8 mouse cellular contexts compared by ENCODE assay signal in the genomic region with DNA sequence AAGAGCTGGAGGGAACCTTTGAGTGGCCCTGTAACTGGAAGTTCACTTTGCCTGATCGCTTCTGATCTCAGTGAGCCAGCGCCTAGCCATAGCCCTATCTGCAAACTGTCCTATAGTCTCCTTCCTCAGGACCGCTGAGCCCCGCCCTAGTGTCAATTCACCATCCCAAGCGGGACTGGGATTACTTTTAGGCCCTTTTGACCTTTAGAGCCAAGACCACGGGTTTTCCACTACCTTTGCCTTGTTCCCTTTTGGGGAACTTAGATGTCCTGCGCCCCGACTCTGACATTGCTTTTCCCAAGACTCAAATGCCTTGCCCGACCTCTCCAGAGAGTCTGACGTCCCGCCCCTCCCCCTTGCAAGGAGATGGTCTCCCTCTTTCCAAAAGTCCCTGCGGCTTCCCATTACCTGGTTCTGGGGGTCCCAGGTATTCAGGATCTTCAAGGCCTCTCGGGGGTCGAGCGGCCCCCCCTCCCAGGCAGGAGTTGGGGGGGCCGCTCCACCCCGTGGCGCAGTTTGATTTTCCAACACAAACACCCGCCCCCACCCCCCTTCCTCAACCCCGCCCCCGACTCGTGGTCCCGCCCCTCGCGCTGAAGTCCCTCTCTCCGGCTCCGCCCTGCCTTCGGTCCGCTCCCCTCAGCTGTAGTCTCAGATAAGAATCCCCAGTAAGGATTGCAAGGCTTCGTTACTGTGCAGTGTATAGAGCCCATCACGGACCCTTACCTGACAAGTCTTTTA. TPM values are rescaled to one million over a fixed set of nuclear protein-coding genes. Genes with fewer than 3 reads are reported as not detected.
DNase-seq lines count a peak whose midpoint lies in the region; ATAC-seq lines count a peak whose summit lies in the region.

No protein-coding gene starts in this region.

- intact Hi-C loops in gastrocnemius, postnatal 36 days (cut with DNase I) = loop anchor here (2.0 to 10.0 kb wide), 3 partner anchors 13 to 575 kb away; a partner anchor contains a TSS
- intact Hi-C loops in gastrocnemius, postnatal 14 days (cut with DNase I; ENCODE audit: low total_unique reads) = no loop called here

- no peaks in the 10 kb centered on the region for H3K9me3 ChIP-seq in intestine, embryonic 16.5 days (ENCODE audit: control insufficient read depth, low read length)
- H3K9me3 ChIP-seq in neural tube, embryonic 15.5 days (replicated peaks) = no peaks in the 10 kb centered on the region

- H3K4me3 ChIP-seq in intestine, embryonic 16.5 days (ENCODE audit: low read length) = peak overlapping the region; percentile 65
- H3K4me3 ChIP-seq in neural tube, embryonic 15.5 days (replicated peaks) = peak overlapping the region; percentile 65

- peak overlapping the region; percentile 53 for H3K9ac ChIP-seq in intestine, embryonic 16.5 days (ENCODE audit: low read depth, low read length)
- H3K9ac ChIP-seq in neural tube, embryonic 15.5 days (replicated peaks) = peak overlapping the region; percentile 29

- under 1% methylated on average over 31 of the region's 31 CpGs for WGBS in intestine, embryonic 16.5 days
- WGBS in neural tube, embryonic 15.5 days = under 1% methylated on average over 31 of the region's 31 CpGs

- DNase-seq in gastrocnemius, postnatal 10 days = peak; percentile 55
- DNase-seq in gastrocnemius, postnatal 36 days = no peak
- peak; percentile 75 for DNase-seq in cerebellum, adult 9-10 months
- peak; percentile 63 for DNase-seq in gastrocnemius, postnatal 14 days
- DNase-seq in lung, adult 18-20 months = peak; percentile 70
- no peak for DNase-seq in right cerebral cortex, postnatal 25 days

- peak overlapping the region; percentile 97 for H3K4me2 ChIP-seq in intestine, embryonic 16.5 days (ENCODE audit: low read depth, low read length)
- peak overlapping the region; percentile 96 for H3K4me2 ChIP-seq in neural tube, embryonic 15.5 days

- H3K4me1 ChIP-seq in intestine, embryonic 16.5 days (ENCODE audit: control insufficient read depth, insufficient read depth, low read length) = peaks cover 26% of the 10 kb centered on the region
- H3K4me1 ChIP-seq in neural tube, embryonic 15.5 days = peaks cover 47% of the 10 kb centered on the region

- H3K27ac ChIP-seq in intestine, embryonic 16.5 days (ENCODE audit: low read length) = peak overlapping the region; percentile 65
- H3K27ac ChIP-seq in neural tube, embryonic 15.5 days (replicated peaks) = peak overlapping the region; percentile 98; the same call in 1 of the 2 replicates

- no peaks in the 10 kb centered on the region for H3K36me3 ChIP-seq in intestine, embryonic 16.5 days (ENCODE audit: control insufficient read depth, insufficient read depth, low read length)
- no peaks in the 10 kb centered on the region for H3K36me3 ChIP-seq in neural tube, embryonic 15.5 days

- H3K27me3 ChIP-seq in intestine, embryonic 16.5 days (replicated peaks; ENCODE audit: control insufficient read depth, insufficient read depth, low read length) = peaks cover 6% of the 10 kb centered on the region; the same call in 1 of the 2 replicates
- peaks cover 28% of the 10 kb centered on the region for H3K27me3 ChIP-seq in neural tube, embryonic 15.5 days (replicated peaks)

- ATAC-seq in intestine, embryonic 16.5 days = no peak
- ATAC-seq in neural tube, embryonic 15.5 days (ENCODE audit: low FRiP score) = no peak

RNA-seq across cellular contexts. Expression of a gene that starts 6.5 kb away (rescaled TPM):
- total RNA-seq in gastrocnemius, postnatal 10 days (2021) = 10 to 100 TPM; 35.9 to 47.5 TPM
- 10 to 100 TPM; 23.0 to 27.2 TPM for total RNA-seq in gastrocnemius, postnatal 36 days (2021)
- total RNA-seq in gastrocnemius, postnatal 14 days (2021) = 10 to 100 TPM; 30.3 to 31.4 TPM
- polyA plus RNA-seq in intestine, embryonic 16.5 days (2015; fragmentation: Nextera tagmentation; extraction: Ambion mirVana) = 17.6 and 18.8 TPM in 2 replicates
- 29.4 and 32.6 TPM in 2 replicates for polyA plus RNA-seq in neural tube, embryonic 15.5 days (2015; fragmentation: Nextera tagmentation; extraction: Ambion mirVana)

RNA-seq across cellular contexts. Expression of a gene that starts 21.9 kb away (rescaled TPM):
- 10 to 100 TPM; 14.0 to 15.7 TPM for total RNA-seq in gastrocnemius, postnatal 10 days (2021)
- total RNA-seq in gastrocnemius, postnatal 36 days (2021) = 1 to 10 TPM; 6.3 to 7.9 TPM
- total RNA-seq in gastrocnemius, postnatal 14 days (2021) = 10 to 100 TPM; 12.8 to 15.2 TPM
- 30.8 and 31.0 TPM in 2 replicates for polyA plus RNA-seq in intestine, embryonic 16.5 days (2015; fragmentation: Nextera tagmentation; extraction: Ambion mirVana)
- 6.2 and 9.1 TPM in 2 replicates for polyA plus RNA-seq in neural tube, embryonic 15.5 days (2015; fragmentation: Nextera tagmentation; extraction: Ambion mirVana)

RNA-seq across cellular contexts. Expression of a gene that starts 24.6 kb away (rescaled TPM):
- 10 to 100 TPM; 18.8 to 22.3 TPM for total RNA-seq in gastrocnemius, postnatal 10 days (2021)
- 10 to 100 TPM; 24.6 to 26.2 TPM for total RNA-seq in gastrocnemius, postnatal 36 days (2021)
- total RNA-seq in gastrocnemius, postnatal 14 days (2021) = 10 to 100 TPM; 19.0 to 20.7 TPM
- polyA plus RNA-seq in intestine, embryonic 16.5 days (2015; fragmentation: Nextera tagmentation; extraction: Ambion mirVana) = 22.6 and 24.0 TPM in 2 replicates
- polyA plus RNA-seq in neural tube, embryonic 15.5 days (2015; fragmentation: Nextera tagmentation; extraction: Ambion mirVana) = 29.7 and 31.5 TPM in 2 replicates

RNA-seq across cellular contexts. Expression of a gene that starts 24.7 kb away (rescaled TPM):
- total RNA-seq in gastrocnemius, postnatal 10 days (2021) = 10 to 100 TPM; 83.8 to 94.5 TPM
- 10 to 100 TPM; 58.8 to 67.0 TPM for total RNA-seq in gastrocnemius, postnatal 36 days (2021)
- total RNA-seq in gastrocnemius, postnatal 14 days (2021) = 10 to 100 TPM; 79.5 to 87.9 TPM
- polyA plus RNA-seq in intestine, embryonic 16.5 days (2015; fragmentation: Nextera tagmentation; extraction: Ambion mirVana) = 168 and 170 TPM in 2 replicates
- 130 and 132 TPM in 2 replicates for polyA plus RNA-seq in neural tube, embryonic 15.5 days (2015; fragmentation: Nextera tagmentation; extraction: Ambion mirVana)

RNA-seq across cellular contexts. Expression of a gene that starts 50.8 kb away (rescaled TPM):
- 10 to 100 TPM; 39.0 to 59.5 TPM for total RNA-seq in gastrocnemius, postnatal 10 days (2021)
- total RNA-seq in gastrocnemius, postnatal 36 days (2021) = 10 to 100 TPM in 1 of 2 experiments, 1 to 10 TPM in 1; 7.6 to 11.2 TPM
- 10 to 100 TPM; 25.5 to 28.7 TPM for total RNA-seq in gastrocnemius, postnatal 14 days (2021)
- 33.4 and 35.5 TPM in 2 replicates for polyA plus RNA-seq in intestine, embryonic 16.5 days (2015; fragmentation: Nextera tagmentation; extraction: Ambion mirVana)
- polyA plus RNA-seq in neural tube, embryonic 15.5 days (2015; fragmentation: Nextera tagmentation; extraction: Ambion mirVana) = 70.6 and 76.1 TPM in 2 replicates

Comparison
In these comparisons a context has a peak if more than half of its experiments do, and no peak if none do; other contexts are left out.
1. DNase-seq: peak in gastrocnemius, postnatal 10 days (single experiment), cerebellum, adult 9-10 months (single experiment), gastrocnemius, postnatal 14 days (single experiment) and lung, adult 18-20 months (2 of 2); none in gastrocnemius, postnatal 36 days (0 of 2) and right cerebral cortex, postnatal 25 days (single experiment).